Mouse (Mus musculus): ENCODE measurements at regions not wholly inside any gene's neighbourhood (a gene's known extent, or its start where the extent isn't known, plus 50 kb on each side); places are given as distances from the start of the nearest gene placed in this dataset.

DNA sequence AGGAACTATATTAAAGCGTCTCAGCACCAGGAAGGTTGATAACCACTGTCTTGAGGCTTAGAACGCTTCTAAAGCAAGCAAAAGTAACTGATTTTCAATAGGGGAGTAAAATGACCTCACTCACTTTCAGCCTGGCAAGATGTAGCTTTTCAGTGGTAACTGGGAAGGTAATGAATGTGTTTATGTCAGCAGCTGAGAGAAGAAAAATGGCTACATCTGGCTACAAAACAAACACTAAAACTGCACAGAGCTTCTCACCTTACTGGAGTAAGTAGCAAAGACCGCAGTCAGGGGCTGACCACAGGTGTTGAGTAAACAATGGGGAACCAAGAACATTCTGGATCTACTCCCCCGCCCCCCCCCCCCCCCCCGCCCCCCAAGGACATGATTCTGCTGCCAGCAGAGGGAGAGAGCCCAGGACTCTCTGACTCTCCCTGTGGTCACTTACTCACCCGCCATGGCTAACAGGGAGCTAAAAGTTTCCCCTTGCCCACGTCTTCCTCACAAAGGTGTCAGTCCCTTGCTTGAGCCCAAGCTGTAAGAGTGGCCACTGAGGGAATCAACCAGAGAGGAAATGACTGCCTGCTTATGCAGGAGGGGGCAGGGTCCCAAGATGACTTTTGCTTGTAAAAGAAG, 75.1 kb downstream of the Gm33543 start:
- TF ChIP-seq POLR2A (IDR thresholded peaks at IDR 0.05; ENCODE audit: control insufficient read depth, extremely low read depth, insufficient read depth, low read length, poor library complexity) (no peak), CTCF (IDR thresholded peaks at IDR 0.05; ENCODE audit: borderline replicate concordance, control insufficient read depth, extremely low read depth, insufficient read depth, low read length, poor library complexity) (no peak)
